Mouse (Mus musculus) hindbrain, embryonic 12.5 days (tissue): ENCODE results near the gene Bmp7. TPM values are rescaled to one million over a fixed set of nuclear protein-coding genes. Genes with fewer than 3 reads are reported as not detected.

Experiments used
- ATAC-seq: fragments of 200-750 bp; cut with Nextera tagmentation; 2 replicates; pipeline ENCODE4 v1.8.0; 2017; ENCODE audit warnings: moderate TSS enrichment; ENCODE audit not compliant: low FRiP score
- H3K27ac ChIP-seq: fragments of 300-500 bp; sonication (generic); 2 replicates; pipeline ENCODE4 v1.5.1; 2016; ENCODE audit warnings: mild to moderate bottlenecking
- H3K27me3 ChIP-seq: fragments of 300-500 bp; sonication (generic); 2 replicates; pipeline ENCODE4 v1.6.1; 2016; ENCODE audit warnings: mild to moderate bottlenecking
- H3K36me3 ChIP-seq: fragments of 300-500 bp; sonication (generic); 2 replicates; pipeline ENCODE4 v1.6.1; 2016; ENCODE audit warnings: mild to moderate bottlenecking
- H3K4me1 ChIP-seq: fragments of 300-500 bp; sonication (generic); 2 replicates; pipeline ENCODE4 v1.6.1; 2016
- H3K4me2 ChIP-seq: fragments of 300-500 bp; sonication (generic); replicated peaks from 2 replicates; pipeline ENCODE4 v1.6.1; 2016; ENCODE audit warnings: mild to moderate bottlenecking
- H3K4me3 ChIP-seq: fragments of 300-500 bp; sonication (generic); 2 replicates; pipeline ENCODE4 v1.5.1; 2016; ENCODE audit warnings: mild to moderate bottlenecking
- H3K9ac ChIP-seq: fragments of 300-500 bp; sonication (generic); 2 replicates; pipeline ENCODE4 v1.6.1; 2016; ENCODE audit warnings: mild to moderate bottlenecking, moderate library complexity
- H3K9me3 ChIP-seq: fragments of 300-500 bp; sonication (generic); replicated peaks from 2 replicates; pipeline ENCODE4 v1.6.1; 2016; ENCODE audit warnings: mild to moderate bottlenecking
- WGBS: fragments of 180-500 bp; shearing (Covaris S2); methylation state at CpG from one replicate; pipeline ENCODE4 v1.1.7; 2016; 5-methylcytosine and 5-hydroxymethylcytosine counted together
- polyA plus RNA-seq: library from polyadenylated mRNA; unstranded; fragments of >200 nt; fragmentation: Nextera tagmentation; extraction: Ambion mirVana; gene quantifications from 2 replicates; pipeline ENCODE4 v1.2.1, GENCODE M21; 2016

The Bmp7 gene
- polyA plus RNA-seq, 1 experiment from 2014 or later = 19.0 TPM

- Histone ChIP-seq H3K9ac (peak overlapping the region; percentile 57), H3K4me1 (peaks cover 71% of the 10 kb centered on the region), H3K27me3 (peaks cover 98% of the 10 kb centered on the region), H3K4me3 (peak overlapping the region; percentile 38), H3K36me3 (no peaks in the 10 kb centered on the region), H3K9me3 (no peaks in the 10 kb centered on the region), H3K27ac (peak overlapping the region; percentile 56; the same call in 1 of the 2 replicates), H3K4me2 (peak overlapping the region; percentile 83)
- no peak for ATAC-seq
- under 1% methylated on average over 57 of the region's 57 CpGs for WGBS
Measured at GRCm38 (mm10) chr2:172938761-172939638, 1.1 kb downstream of the Bmp7 start.

- 8% methylated on average over 12 of the region's 12 CpGs for WGBS
- Histone ChIP-seq H3K9me3 (no peaks in the 10 kb centered on the region), H3K4me1 (peaks cover 80% of the 10 kb centered on the region), H3K36me3 (no peaks in the 10 kb centered on the region), H3K9ac (peak overlapping the region; percentile 13; the same call in 1 of the 2 replicates), H3K27me3 (peaks cover 96% of the 10 kb centered on the region), H3K4me2 (peak overlapping the region; percentile 83), H3K4me3 (peak overlapping the region; percentile 8), H3K27ac (0 out of 2 replicates have a peak overlapping the region, but pooled peaks have one; percentile 8)
- no peak for ATAC-seq
Measured at GRCm38 (mm10) chr2:172937326-172938190, 2.6 kb downstream of the Bmp7 start.

- Histone ChIP-seq H3K9me3 (no peaks in the 10 kb centered on the region), H3K36me3 (no peaks in the 10 kb centered on the region), H3K9ac (no peak overlapping the region), H3K4me2 (0 out of 2 replicates have a peak overlapping the region, but pooled peaks have one; percentile 6), H3K4me3 (no peak overlapping the region), H3K27ac (0 out of 2 replicates have a peak overlapping the region, but pooled peaks have one; percentile 17), H3K27me3 (peaks cover 90% of the 10 kb centered on the region), H3K4me1 (peaks cover 80% of the 10 kb centered on the region)
- WGBS = 14% methylated on average over 5 of the region's 5 CpGs
- ATAC-seq = no peak
Measured at GRCm38 (mm10) chr2:172936844-172937243, 3.3 kb downstream of the Bmp7 start.

- Histone ChIP-seq H3K9ac (no peak overlapping the region), H3K4me2 (peak overlapping the region; percentile 50), H3K27ac (peak overlapping the region; percentile 55; the same call in 1 of the 2 replicates), H3K4me3 (no peak overlapping the region), H3K4me1 (peaks cover 82% of the 10 kb centered on the region), H3K9me3 (no peaks in the 10 kb centered on the region), H3K36me3 (no peaks in the 10 kb centered on the region), H3K27me3 (peaks cover 85% of the 10 kb centered on the region)
- WGBS = 9% methylated on average over 12 of the region's 12 CpGs
- no peak for ATAC-seq
Measured at GRCm38 (mm10) chr2:172935776-172936562, 4.2 kb downstream of the Bmp7 start.

- Histone ChIP-seq H3K4me3 (peak overlapping the region; percentile 4; the same call in 1 of the 2 replicates), H3K36me3 (no peaks in the 10 kb centered on the region), H3K4me2 (peak overlapping the region; percentile 50), H3K27me3 (peaks cover 76% of the 10 kb centered on the region), H3K27ac (peak overlapping the region; percentile 55; the same call in 1 of the 2 replicates), H3K9ac (no peak overlapping the region), H3K4me1 (peaks cover 73% of the 10 kb centered on the region), H3K9me3 (no peaks in the 10 kb centered on the region)
- peak; percentile 21; the same call in 1 of the 2 replicates for ATAC-seq
- 2% methylated on average over 30 of the region's 30 CpGs for WGBS
Measured at GRCm38 (mm10) chr2:172934891-172935740, 5.0 kb downstream of the Bmp7 start.

- peak overlapping the region; percentile 36; the same call in 1 of the 2 replicates for H3K27ac ChIP-seq
- H3K4me2 ChIP-seq = peak overlapping the region; percentile 50
- H3K36me3 ChIP-seq = no peaks in the 10 kb centered on the region
- no peak for ATAC-seq
- H3K9ac ChIP-seq = no peak overlapping the region
- H3K9me3 ChIP-seq = no peaks in the 10 kb centered on the region
- H3K4me1 ChIP-seq = peaks cover 71% of the 10 kb centered on the region
- 4% methylated on average over 8 of the region's 8 CpGs for WGBS
- H3K27me3 ChIP-seq = peaks cover 69% of the 10 kb centered on the region
- H3K4me3 ChIP-seq = peak overlapping the region; percentile 15; the same call in 1 of the 2 replicates
Measured at GRCm38 (mm10) chr2:172934420-172934788, 5.7 kb downstream of the Bmp7 start.

GRCm38 (mm10) chr2:172933631-172934419, 6.3 kb downstream of the Bmp7 start:
- H3K4me3 ChIP-seq = peak overlapping the region; percentile 15; the same call in 1 of the 2 replicates
- H3K4me2 ChIP-seq = peak overlapping the region; percentile 50
- H3K9me3 ChIP-seq = no peaks in the 10 kb centered on the region
- H3K36me3 ChIP-seq = no peaks in the 10 kb centered on the region
- H3K27me3 ChIP-seq = peaks cover 63% of the 10 kb centered on the region
- peaks cover 71% of the 10 kb centered on the region for H3K4me1 ChIP-seq
- 1% methylated on average over 34 of the region's 34 CpGs for whole genome bisulfite sequencing
- peak overlapping the region; percentile 36; the same call in 1 of the 2 replicates for H3K27ac ChIP-seq
- H3K9ac ChIP-seq = no peak overlapping the region
- ATAC-seq = peak; percentile 53

- no peaks in the 10 kb centered on the region for H3K9me3 ChIP-seq
- no peak for ATAC-seq
- WGBS = 72% methylated on average over 17 of the region's 17 CpGs
- no peak overlapping the region for H3K4me2 ChIP-seq
- peaks cover 52% of the 10 kb centered on the region for H3K4me1 ChIP-seq
- H3K27me3 ChIP-seq = peaks cover 38% of the 10 kb centered on the region
- no peak overlapping the region for H3K27ac ChIP-seq
- H3K9ac ChIP-seq = no peak overlapping the region
- H3K36me3 ChIP-seq = no peaks in the 10 kb centered on the region
- no peak overlapping the region for H3K4me3 ChIP-seq
Measured at GRCm38 (mm10) chr2:172931137-172931898, 8.8 kb downstream of the Bmp7 start.

- Histone ChIP-seq H3K9ac (no peak overlapping the region), H3K4me3 (no peak overlapping the region), H3K36me3 (no peaks in the 10 kb centered on the region), H3K4me1 (peaks cover 40% of the 10 kb centered on the region), H3K27me3 (peaks cover 25% of the 10 kb centered on the region), H3K4me2 (no peak overlapping the region), H3K27ac (no peak overlapping the region), H3K9me3 (no peaks in the 10 kb centered on the region)
- ATAC-seq = no peak
- WGBS = 80% methylated on average over 14 of the region's 14 CpGs
Measured at GRCm38 (mm10) chr2:172929905-172930436, 10.2 kb downstream of the Bmp7 start.
